Mouse (Mus musculus): ENCODE measurements around the gene Car10. TPM values are rescaled to one million over a fixed set of nuclear protein-coding genes. Genes with fewer than 3 reads are reported as not detected.

Car10 gene
- 100 to 1,000 TPM; 138 to 154 TPM for total RNA-seq (2021)
- long read RNA-seq, experiment 1, transcript Car10-201 (10 exons, 3,293 nt), result minor isoform, 30 of 169 reads
- long read RNA-seq, experiment 1, transcript Car10-206 (9 exons, 3,334 nt), result major isoform, 87 of 169 reads
- long read RNA-seq, experiment 1, partial matches to known transcripts, result 20 of 169 reads
- long read RNA-seq, experiment 1, other reads (novel, unspliced or antisense), result 32 of 169 reads
- long read RNA-seq, experiment 2, transcript Car10-206 (9 exons, 3,334 nt), result major isoform, 51 of 120 reads
- long read RNA-seq, experiment 2, transcript Car10-201 (10 exons, 3,293 nt), result minor isoform, 31 of 120 reads
- long read RNA-seq, experiment 2, partial matches to known transcripts, result 13 of 120 reads
- long read RNA-seq, experiment 2, other reads (novel, unspliced or antisense), result 25 of 120 reads

DNA sequence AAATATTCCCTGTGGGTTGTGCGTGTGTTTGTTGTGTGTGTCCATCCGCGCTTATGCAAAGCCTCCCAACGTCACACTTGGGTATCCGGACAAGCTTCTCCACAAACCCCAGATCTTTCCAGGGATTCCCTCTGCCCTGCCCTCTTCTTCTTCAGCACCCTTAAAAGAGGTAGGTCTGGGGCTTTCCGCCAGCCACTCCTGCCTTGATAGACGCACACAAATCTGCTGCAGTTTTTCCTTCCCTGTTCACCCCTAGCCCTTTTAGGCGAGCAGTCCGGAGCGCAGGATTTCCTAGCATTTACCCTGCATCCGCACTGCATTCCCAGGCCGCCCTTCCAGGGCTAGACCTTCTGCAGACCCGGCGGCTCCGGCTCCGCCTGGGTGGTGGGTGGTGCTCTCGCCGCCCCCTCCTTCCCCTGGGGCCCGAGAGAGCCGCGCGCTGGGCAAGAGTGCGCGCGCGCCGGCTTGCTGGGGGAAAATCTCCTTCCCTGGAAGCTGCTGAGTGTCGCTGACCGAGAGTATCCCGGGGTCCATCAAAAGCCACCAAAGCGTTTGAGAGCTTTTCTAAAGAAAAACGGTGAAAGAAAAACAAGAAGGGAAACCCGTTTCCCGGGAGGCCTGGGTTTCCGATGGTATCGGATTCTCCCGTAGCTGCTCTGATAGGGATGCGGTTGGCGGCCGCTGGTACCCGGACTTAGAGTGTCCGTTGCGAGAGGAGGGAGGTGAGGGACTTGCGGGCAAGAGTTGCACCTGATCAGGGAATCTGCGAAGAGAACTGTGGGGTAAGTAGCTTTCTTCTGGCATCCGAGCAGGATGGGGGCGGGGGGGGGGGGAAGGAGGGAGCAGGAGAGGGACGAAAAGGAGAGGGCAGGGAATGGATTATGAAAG, at the start of gene Car10:
TSS of gene Car10 (plus strand) at position 88 of the 888 bp plus-strand sequence.
- DNase-seq (ENCODE audit: low spot score in 2 of 2), result peak; percentile 51 to 66

- no peak for DNase-seq (ENCODE audit: low spot score in 2 of 2)
These were observed 32.8 kb upstream of the Car10 start for GRCm38 (mm10) chr11:93065021-93065420.

DNA sequence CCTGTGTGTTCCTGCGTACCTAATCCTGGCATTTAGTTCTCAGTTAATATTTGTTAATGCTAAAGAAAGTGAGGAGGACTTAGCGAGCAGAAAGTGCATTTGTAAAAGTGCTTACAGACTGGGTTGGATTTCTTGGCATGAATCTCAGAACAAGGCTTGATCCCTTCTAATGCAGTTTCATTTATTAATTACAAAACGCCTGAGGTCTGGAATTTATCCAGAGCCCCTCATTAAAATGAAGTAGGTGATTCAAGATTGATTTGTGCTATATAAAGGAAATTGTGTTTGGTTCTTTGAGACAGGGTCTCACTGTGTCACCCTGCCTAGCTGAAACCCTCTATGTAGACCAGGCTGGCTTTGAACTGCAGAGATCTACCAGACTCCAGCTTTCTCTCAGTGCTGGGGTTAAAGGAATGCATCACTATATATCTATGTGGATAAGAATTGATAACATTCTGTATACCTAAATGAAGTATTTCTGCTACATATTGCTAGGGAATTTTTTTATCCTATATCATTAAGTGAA, 32.1 kb upstream of the Car10 start:
- DNase-seq (ENCODE audit: low spot score in 2 of 2), result no peak

GRCm38 (mm10) chr11:93095588-93095987, 2.2 kb upstream of the Car10 start:
- peak in 1 of 2 experiments; percentile 7 for DNase-seq (ENCODE audit: low spot score in 2 of 2)

DNA sequence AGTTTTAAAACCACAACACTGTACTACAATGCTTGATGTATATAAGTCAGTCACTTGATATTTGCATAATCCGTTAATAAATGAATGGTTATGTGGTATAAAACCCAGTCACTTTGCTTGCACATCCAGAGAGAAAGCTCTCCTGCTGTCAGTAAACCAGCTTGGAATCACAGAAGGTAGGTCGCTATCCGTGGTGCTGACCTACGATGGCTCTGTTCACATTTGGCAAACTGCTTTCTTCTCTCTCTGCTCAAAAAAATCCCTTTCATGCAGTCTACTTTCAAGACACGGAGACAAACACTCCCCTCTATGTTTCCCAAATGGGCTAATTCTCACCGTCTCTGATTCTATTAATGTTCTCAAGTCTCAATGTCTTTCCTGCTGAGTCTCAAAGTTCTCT, 827 bp upstream of the Car10 start:
- peak in 1 of 2 experiments; percentile 6 for DNase-seq (ENCODE audit: low spot score in 2 of 2)

DNA sequence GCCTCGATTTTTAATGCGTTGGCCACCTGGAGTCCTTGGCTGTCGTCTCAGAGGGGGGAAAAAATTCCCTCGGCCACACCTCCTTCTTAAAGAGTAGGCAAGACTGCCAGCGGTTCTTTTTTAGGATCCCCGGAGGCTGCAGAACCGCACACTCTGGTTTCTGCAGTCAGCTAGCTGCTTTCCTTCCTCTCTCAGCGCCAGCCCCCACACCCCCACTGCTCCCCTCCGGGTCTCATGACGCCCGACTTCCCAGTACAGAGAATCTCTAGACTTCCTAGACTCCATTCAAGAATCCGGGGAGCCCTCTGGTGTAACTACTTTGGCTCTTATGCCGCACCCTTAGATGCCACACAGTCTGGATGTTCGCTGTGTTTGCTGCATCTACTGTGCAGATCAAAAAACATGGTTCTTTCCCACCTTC, 387 bp upstream of the Car10 start:
- DNase-seq (ENCODE audit: low spot score in 2 of 2), result peak; percentile 62 to 79

- peak; percentile 40 to 54 for DNase-seq (ENCODE audit: low spot score in 2 of 2)
These were observed 1.1 kb downstream of the Car10 start for GRCm38 (mm10) chr11:93098933-93099381.

- peak; percentile 17 to 27 for DNase-seq (ENCODE audit: low spot score in 2 of 2)
These were observed 1.9 kb downstream of the Car10 start for GRCm38 (mm10) chr11:93099431-93100370.

GRCm38 (mm10) chr11:93100606-93101005, 2.8 kb downstream of the Car10 start:
- DNase-seq (ENCODE audit: low spot score in 2 of 2), result peak in 1 of 2 experiments; percentile 27

GRCm38 (mm10) chr11:93101106-93101505, 3.3 kb downstream of the Car10 start:
- peak; percentile 30 to 49 for DNase-seq (ENCODE audit: low spot score in 2 of 2)

DNA sequence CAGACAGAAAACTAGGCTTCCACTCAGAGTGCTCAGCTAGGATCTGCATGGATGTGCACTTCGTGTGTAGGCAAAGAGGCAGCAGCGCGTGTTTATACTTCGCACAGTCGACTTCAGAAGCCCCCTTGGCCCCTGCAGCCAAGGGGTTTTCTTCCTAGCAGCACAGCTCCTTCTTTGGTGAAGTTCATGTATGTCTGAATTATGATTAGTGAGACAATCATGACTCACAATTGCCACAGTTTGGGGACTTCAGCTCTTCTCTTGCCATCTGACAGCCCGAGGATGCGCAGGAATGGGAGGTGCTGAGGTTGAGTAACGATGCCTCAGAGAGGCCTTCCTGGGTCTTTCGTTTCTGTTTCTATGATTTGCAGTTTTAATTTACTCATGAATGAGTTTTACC, 4.5 kb downstream of the Car10 start:
- DNase-seq (ENCODE audit: low spot score in 2 of 2), result peak in 1 of 2 experiments; percentile 20

- DNase-seq (ENCODE audit: low spot score in 2 of 2), result peak in 1 of 2 experiments; percentile 11
These were observed 5.4 kb downstream of the Car10 start for GRCm38 (mm10) chr11:93103101-93103815.

- DNase-seq (ENCODE audit: low spot score in 2 of 2), result peak in 1 of 2 experiments; percentile 4
These were observed 11.6 kb downstream of the Car10 start for GRCm38 (mm10) chr11:93109451-93109850.

- DNase-seq (ENCODE audit: low spot score in 2 of 2), result peak in 1 of 2 experiments; percentile 54
These were observed 23.1 kb downstream of the Car10 start for GRCm38 (mm10) chr11:93120766-93121415.

DNA sequence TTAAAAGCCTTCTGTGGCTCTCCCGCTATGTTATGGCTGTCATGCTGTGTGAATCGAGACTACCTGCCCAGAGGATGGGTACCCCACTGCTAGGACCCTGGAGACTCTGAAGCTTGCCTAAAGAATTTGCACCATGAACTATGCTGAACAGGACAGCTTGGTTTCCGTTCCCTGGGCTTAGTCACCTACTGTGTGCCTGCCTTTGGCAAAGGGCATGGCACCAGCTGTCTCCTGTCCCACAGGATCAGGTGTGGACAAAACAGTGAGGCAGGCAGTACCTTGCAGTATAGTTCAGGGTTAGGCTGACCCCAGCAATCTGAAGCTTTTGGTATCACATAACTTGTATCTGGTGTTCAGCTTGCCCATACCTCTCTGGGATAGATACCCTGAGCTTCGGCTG, 25.9 kb downstream of the Car10 start:
- no peak for DNase-seq (ENCODE audit: low spot score in 2 of 2)

- no peak for DNase-seq (ENCODE audit: low spot score in 2 of 2)
These were observed 28.6 kb downstream of the Car10 start for GRCm38 (mm10) chr11:93126466-93126865.

DNA sequence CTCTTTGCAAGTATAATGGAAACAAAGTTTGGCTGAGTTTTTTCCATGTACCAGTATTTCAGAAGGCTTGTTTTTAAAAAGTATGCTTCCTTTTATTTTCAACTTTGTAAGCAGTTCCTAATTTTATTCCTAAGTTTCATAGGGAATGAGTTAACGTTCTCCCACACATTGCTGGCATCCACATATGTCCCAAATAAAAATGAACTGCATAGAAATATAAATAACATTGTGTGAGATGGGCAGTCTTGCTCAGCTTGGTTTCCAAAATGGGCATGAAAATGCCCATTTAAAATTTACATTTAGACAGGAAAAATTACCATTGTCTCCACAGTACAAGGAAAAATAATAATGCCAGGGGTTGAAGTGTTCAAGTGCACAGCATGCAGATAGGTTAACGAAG, 30.7 kb downstream of the Car10 start:
- peak; percentile 10 to 29 for DNase-seq (ENCODE audit: low spot score in 2 of 2)

DNA sequence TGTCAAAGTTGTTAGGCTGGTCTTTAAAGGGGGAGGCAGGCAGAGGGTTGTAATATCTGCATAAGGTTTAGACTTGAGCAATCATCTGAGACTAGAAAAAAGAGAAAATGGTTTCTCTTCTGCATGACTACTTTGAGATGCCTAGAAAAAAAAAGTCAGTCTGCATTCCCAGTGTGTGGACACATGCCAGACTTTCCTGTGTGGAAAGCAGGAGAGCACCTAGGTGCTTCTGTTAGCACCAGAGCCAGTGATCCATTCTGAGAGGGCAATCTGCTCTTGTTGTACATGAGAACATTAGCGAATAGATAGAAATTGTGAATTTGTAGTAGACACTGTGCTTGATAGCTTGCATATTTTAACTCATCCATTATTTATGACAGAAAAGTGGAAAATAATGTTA, 40.0 kb downstream of the Car10 start:
- DNase-seq (ENCODE audit: low spot score in 2 of 2), result no peak

DNA sequence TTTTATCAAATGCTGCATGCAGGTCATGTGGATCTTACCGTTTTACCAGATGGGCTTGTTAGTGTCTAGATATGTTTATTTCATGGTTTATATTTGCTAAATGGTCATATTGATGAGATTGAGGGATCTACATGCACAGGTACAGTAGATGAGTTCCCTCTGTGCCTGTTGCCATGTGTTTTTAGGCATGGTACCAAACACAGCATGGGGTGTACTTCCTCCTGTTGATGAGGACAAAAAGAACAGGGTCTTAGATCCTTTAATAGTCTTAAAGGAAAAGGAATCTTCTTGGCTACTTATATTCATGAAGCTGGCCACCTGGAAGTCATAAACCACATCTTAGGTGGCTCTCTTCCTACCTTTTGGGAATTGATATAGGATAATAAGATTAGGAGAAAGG, 43.9 kb downstream of the Car10 start:
- DNase-seq (ENCODE audit: low spot score in 2 of 2), result no peak
